8 mouse cellular contexts compared by ENCODE assay signal in genomic region chr7:126503273-126503878, GRCm38 (mm10). TPM values are rescaled to one million over a fixed set of nuclear protein-coding genes. Genes with fewer than 3 reads are reported as not detected.
DNase-seq lines count a peak whose midpoint lies in the region; ATAC-seq and TF ChIP-seq lines count a peak whose summit lies in the region.

Atxn2l (minus strand) TSS chr7:126503437.

- no peaks in the 10 kb centered on the region for H3K9me3 ChIP-seq in hindbrain, embryonic 13.5 days

- no peak for TF ChIP-seq CTCF in Patski (IDR thresholded peaks at IDR 0.05)

- H3K27me3 ChIP-seq in Patski = no peaks in the 10 kb centered on the region
- H3K27me3 ChIP-seq in hindbrain, embryonic 13.5 days = no peaks in the 10 kb centered on the region

- H3K4me3 ChIP-seq in hindbrain, embryonic 13.5 days = peak within 1 kb of the TSS; percentile 93

- in situ Hi-C loops in Patski (cut with MboI; ENCODE audit: low pct_unique_long_range_greater_than_20kb) = no loop called here

- peaks cover 22% of the 10 kb centered on the region for H3K4me1 ChIP-seq in hindbrain, embryonic 13.5 days (replicated peaks)

- peak within 1 kb of the TSS; percentile 99 for H3K9ac ChIP-seq in hindbrain, embryonic 13.5 days

- H3K27ac ChIP-seq in hindbrain, embryonic 13.5 days = peak within 1 kb of the TSS; percentile 100

- CTCF ChIA-PET in Patski (lab: Charles Lee) = no interaction called here

- DNase-seq in Patski (ENCODE audit: low read depth, low spot score) = peak; percentile 89
- DNase-seq in cerebellum, postnatal 14 days = peak; percentile 100
- DNase-seq in frontal cortex, postnatal 14 days (ENCODE audit: low spot score in 2 of 2) = peak; percentile 98
- DNase-seq in layer of hippocampus, postnatal 25 days (ENCODE audit: extremely low spot score in 1 of 2, low spot score in 1 of 2) = peak; percentile 95 to 97
- DNase-seq in lung, postnatal 25 days (ENCODE audit: low spot score) = peak; percentile 98
- DNase-seq in retina, embryonic 14.5 days (ENCODE audit: low spot score) = peak; percentile 99
- DNase-seq in thymus, postnatal 4 days = peak; percentile 100

- POLR2A ChIA-PET in Patski (lab: Charles Lee) = interaction anchor here (2.8 kb wide), 1 partner anchor 11 kb away, joined by 17 read pairs; no protein-coding TSS in a partner anchor

- peaks cover 28% of the 10 kb centered on the region for H3K36me3 ChIP-seq in hindbrain, embryonic 13.5 days

- peak; percentile 75 for ATAC-seq in Patski
- peak; percentile 85 for ATAC-seq in hindbrain, embryonic 13.5 days (ENCODE audit: low FRiP score)

- under 1% methylated on average over 64 of the region's 72 CpGs for WGBS in hindbrain, embryonic 13.5 days

- peak within 1 kb of the TSS; percentile 78 for H3K4me2 ChIP-seq in hindbrain, embryonic 13.5 days

RNA-seq across cellular contexts. Expression of gene Atxn2l, which starts in this region (rescaled TPM):
- 113 TPM for polyA plus RNA-seq in Patski (2021)
- 61.6 and 65.4 TPM in 2 replicates for polyA plus RNA-seq in hindbrain, embryonic 13.5 days (2015; fragmentation: Nextera tagmentation; extraction: Ambion mirVana)
- 100 to 1,000 TPM; 101 to 134 TPM for total RNA-seq in layer of hippocampus, postnatal 25 days (2021)

Comparison
In these comparisons a context has a peak if more than half of its experiments do, and no peak if none do; other contexts are left out.
1. Peak in every context shown above with its lines: DNase-seq, ATAC-seq, H3K4me3 ChIP-seq and H3K27ac ChIP-seq.